Comparison of ENCODE assay signal across 13 mouse cellular contexts in the genomic region with DNA sequence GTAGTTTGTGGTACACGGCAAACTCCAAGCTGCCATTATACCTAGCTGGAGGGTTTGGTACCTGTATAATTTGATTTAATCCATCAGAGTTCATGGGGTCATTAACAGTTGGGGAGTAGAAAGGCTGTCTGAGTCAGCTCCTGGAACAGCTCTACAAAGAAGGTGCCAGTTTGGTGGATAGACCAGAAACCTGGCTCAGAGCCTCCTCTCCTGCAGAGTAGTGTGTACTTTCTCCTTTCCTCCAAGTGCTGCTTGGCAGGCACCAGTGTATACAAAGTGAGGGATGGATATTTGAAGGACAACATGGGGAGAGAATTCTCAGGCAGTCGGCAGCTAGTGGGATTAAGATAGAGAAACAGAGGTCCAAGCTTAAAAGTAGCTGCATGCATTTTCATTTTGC. TPM values are rescaled to one million over a fixed set of nuclear protein-coding genes. Genes with fewer than 3 reads are reported as not detected.
DNase-seq lines count a peak whose midpoint lies in the region; ATAC-seq and TF ChIP-seq lines count a peak whose summit lies in the region.
"Had no signal": no experiment of that assay in that cellular context is flagged by ENCODE, and none has a peak within 500 bp of the region (broad histone marks: within the 10 kb centered on the region; RNA-seq: fewer than 3 reads in every experiment).

No protein-coding gene starts in this region.

- no peak for TF ChIP-seq POLR2A in kidney, adult 2 months (IDR thresholded peaks at IDR 0.05; ENCODE audit: low read depth, low read length)
- TF ChIP-seq POLR2A in cerebellum, adult 2 months (IDR thresholded peaks at IDR 0.05; ENCODE audit: borderline replicate concordance, insufficient read depth, low read length): no peak

- TF ChIP-seq CTCF in kidney, adult 2 months (conservative IDR thresholded peaks at IDR 0.05; ENCODE audit: insufficient read depth, insufficient read length, low read depth, low read length): no peak
- no peak for TF ChIP-seq CTCF in cerebellum, adult 2 months (IDR thresholded peaks at IDR 0.05; ENCODE audit: borderline replicate concordance, insufficient read depth, low read depth, low read length)

- intact Hi-C loops in heart, postnatal 14 days (cut with DNase I): no loop called here

- H3K4me1 ChIP-seq in kidney, adult 2 months (ENCODE audit: control insufficient read depth, insufficient read depth, low read length): peaks cover 6% of the 10 kb centered on the region; the same call in 1 of the 2 replicates
- no peaks in the 10 kb centered on the region for H3K4me1 ChIP-seq in cerebellum, adult 2 months (ENCODE audit: control insufficient read depth, insufficient read depth, low read length)
- H3K4me1 ChIP-seq in stomach, embryonic 14.5 days (ENCODE audit: control insufficient read depth, insufficient read depth, low read length): no peaks in the 10 kb centered on the region
- H3K4me1 ChIP-seq: hindbrain, embryonic 12.5 days; midbrain, embryonic 12.5 days had no signal

- no peak overlapping the region for H3K9ac ChIP-seq in stomach, embryonic 14.5 days (replicated peaks; ENCODE audit: low read depth, low read length)
- H3K9ac ChIP-seq: embryonic facial prominence, embryonic 15.5 days; hindbrain, embryonic 12.5 days; midbrain, embryonic 12.5 days had no signal

- ATAC-seq in stomach, embryonic 14.5 days (ENCODE audit: insufficient number of reproducible peaks, insufficient read depth, low FRiP score, low read depth): 0 out of 2 replicates have a peak, but pooled peaks have one; percentile 46
- ATAC-seq: forebrain, embryonic 16.5 days had no signal

- H3K4me3 ChIP-seq in kidney, adult 2 months (ENCODE audit: insufficient read depth, low read depth, low read length): no peak overlapping the region
- H3K4me3 ChIP-seq in cerebellum, adult 2 months (replicated peaks; ENCODE audit: insufficient read depth, low read depth, low read length): no peak overlapping the region
- no peak overlapping the region for H3K4me3 ChIP-seq in stomach, embryonic 14.5 days (ENCODE audit: low read depth, low read length)
- H3K4me3 ChIP-seq: embryonic facial prominence, embryonic 15.5 days; hindbrain, embryonic 12.5 days; midbrain, embryonic 12.5 days had no signal

- no peaks in the 10 kb centered on the region for H3K36me3 ChIP-seq in kidney, adult 2 months (ENCODE audit: control insufficient read depth, insufficient read depth, low read length)
- no peaks in the 10 kb centered on the region for H3K36me3 ChIP-seq in stomach, embryonic 14.5 days (ENCODE audit: control insufficient read depth, insufficient read depth, low read length)
- H3K36me3 ChIP-seq: embryonic facial prominence, embryonic 15.5 days; hindbrain, embryonic 12.5 days; midbrain, embryonic 12.5 days had no signal

- no peaks in the 10 kb centered on the region for H3K27me3 ChIP-seq in kidney, adult 2 months (replicated peaks; ENCODE audit: control insufficient read depth, insufficient read depth, low read length)
- H3K27me3 ChIP-seq in cerebellum, adult 2 months (ENCODE audit: control insufficient read depth, insufficient read depth, low read length): no peaks in the 10 kb centered on the region
- H3K27me3 ChIP-seq in stomach, embryonic 14.5 days (ENCODE audit: control insufficient read depth, insufficient read depth, low read length): no peaks in the 10 kb centered on the region
- H3K27me3 ChIP-seq: CH12.LX; embryonic facial prominence, embryonic 15.5 days; hindbrain, embryonic 12.5 days; midbrain, embryonic 12.5 days had no signal

- no peak overlapping the region for H3K4me2 ChIP-seq in stomach, embryonic 14.5 days (replicated peaks; ENCODE audit: low read depth, low read length)
- H3K4me2 ChIP-seq: embryonic facial prominence, embryonic 15.5 days; hindbrain, embryonic 12.5 days; midbrain, embryonic 12.5 days had no signal

- 52% methylated on average over 2 of the region's 2 CpGs for WGBS in kidney, adult 2 months
- 14% methylated on average over 2 of the region's 2 CpGs for WGBS in cerebellum, adult 2 months
- WGBS in stomach, embryonic 14.5 days: 60% methylated on average over 2 of the region's 2 CpGs

- no peaks in the 10 kb centered on the region for H3K9me3 ChIP-seq in stomach, embryonic 14.5 days (ENCODE audit: control insufficient read depth, low read depth, low read length)
- H3K9me3 ChIP-seq: embryonic facial prominence, embryonic 15.5 days; hindbrain, embryonic 12.5 days; midbrain, embryonic 12.5 days had no signal

- H3K27ac ChIP-seq in kidney, adult 2 months (ENCODE audit: insufficient read depth, low read depth, low read length): peak overlapping the region; percentile 28; the same call in 1 of the 2 replicates
- no peak overlapping the region for H3K27ac ChIP-seq in cerebellum, adult 2 months (ENCODE audit: insufficient read depth, low read length)
- H3K27ac ChIP-seq in stomach, embryonic 14.5 days (ENCODE audit: low read length): no peak overlapping the region
- H3K27ac ChIP-seq: embryonic facial prominence, embryonic 15.5 days; hindbrain, embryonic 12.5 days; midbrain, embryonic 12.5 days had no signal

- peak; percentile 94 for DNase-seq in kidney, adult 2 months
- no peak for DNase-seq in kidney, postnatal 14 days
- DNase-seq in cerebellum, adult 2 months: peak; percentile 57 to 83
- DNase-seq in heart, postnatal 14 days: peak; percentile 12 to 18
- no peak for DNase-seq in spleen, postnatal 10 days (ENCODE audit: low spot score in 2 of 2)
- no peak for DNase-seq in frontal cortex, postnatal 36 days (ENCODE audit: low spot score in 2 of 2)
- DNase-seq: adrenal gland, postnatal 14 days had no signal

RNA-seq across cellular contexts. Expression of a gene that starts 29.5 kb away (rescaled TPM):
- 17.9 and 21.5 TPM in 2 replicates for polyA plus RNA-seq in kidney, adult 2 months (2012; rRNA removed)
- 35.4 and 35.7 TPM in 2 replicates for polyA plus RNA-seq in cerebellum, adult 2 months (2012; rRNA removed)
- 10 to 100 TPM; 69.9 to 78.9 TPM for total RNA-seq in heart, postnatal 14 days (2021)
- 50.7 and 53.1 TPM in 2 replicates for polyA plus RNA-seq in stomach, embryonic 14.5 days (2014; fragmentation: Nextera tagmentation; extraction: Ambion mirVana)

Comparison
In these comparisons a context has a peak if more than half of its experiments do, and no peak if none do; other contexts are left out.
1. DNase-seq: peak in kidney, adult 2 months (single experiment), cerebellum, adult 2 months (2 of 2) and heart, postnatal 14 days (2 of 2); none in kidney, postnatal 14 days (single experiment), spleen, postnatal 10 days (0 of 2) and frontal cortex, postnatal 36 days (0 of 2).